Mouse (Mus musculus) lung, postnatal 25 days (tissue): ENCODE measurements around the gene Pla1a.
"Not testable (repeated sequence)": the region's sequence is repeated elsewhere in the genome, so short reads cannot be mapped to it uniquely, and the experiment has no call there.

Source experiments
- DNase-seq: peaks from one replicate; pipeline ENCODE4 v3.0.0; 2022; ENCODE audit warnings: low spot score

The Pla1a gene

DNA sequence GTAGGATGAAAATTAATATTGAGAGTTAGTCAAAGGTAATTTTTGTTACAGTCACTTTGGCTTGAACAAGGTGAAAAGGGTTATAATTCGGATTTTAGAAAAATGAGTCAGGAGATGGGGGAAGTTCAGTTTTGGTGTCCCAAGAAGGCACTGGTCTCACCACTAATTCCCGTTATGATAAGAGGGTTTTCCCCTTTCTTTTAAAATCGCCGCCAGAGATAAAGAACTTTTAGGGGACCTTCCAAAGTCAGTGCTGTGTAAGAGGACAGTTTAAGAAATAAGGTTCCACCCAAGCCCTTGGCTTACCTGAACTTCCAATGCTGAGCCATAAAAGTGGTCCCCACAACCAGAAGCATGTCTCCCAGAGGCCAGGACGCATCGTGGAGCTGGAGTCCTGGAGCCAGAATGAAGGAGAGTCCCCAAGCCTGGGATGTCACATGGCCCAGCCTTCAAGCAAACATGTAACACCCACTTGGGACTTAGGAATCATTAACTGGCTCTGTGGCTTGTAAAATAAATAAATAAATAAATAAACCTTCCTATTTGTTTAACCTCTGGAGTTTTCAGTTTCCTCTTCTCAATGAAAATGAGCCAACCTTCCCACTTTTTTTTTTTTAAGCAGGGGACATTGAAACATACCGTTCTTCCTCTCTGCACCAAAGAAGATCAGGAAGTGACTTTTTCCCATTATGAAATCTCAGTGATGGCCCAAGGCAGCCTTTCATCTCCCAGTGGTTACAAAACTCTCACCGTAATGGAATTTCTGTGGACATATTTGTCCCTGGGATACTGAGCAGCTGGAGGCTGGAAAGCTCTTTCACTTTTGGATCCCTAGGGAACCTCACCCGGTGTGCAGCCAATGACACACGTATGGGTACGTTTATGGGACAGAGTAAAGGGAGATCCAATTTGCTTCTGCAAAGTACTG, at the start of gene Pla1a:
TSS of gene Pla1a (minus strand) at position 648 of the 928 bp plus-strand sequence.
- peak; percentile 34 for DNase-seq

DNA sequence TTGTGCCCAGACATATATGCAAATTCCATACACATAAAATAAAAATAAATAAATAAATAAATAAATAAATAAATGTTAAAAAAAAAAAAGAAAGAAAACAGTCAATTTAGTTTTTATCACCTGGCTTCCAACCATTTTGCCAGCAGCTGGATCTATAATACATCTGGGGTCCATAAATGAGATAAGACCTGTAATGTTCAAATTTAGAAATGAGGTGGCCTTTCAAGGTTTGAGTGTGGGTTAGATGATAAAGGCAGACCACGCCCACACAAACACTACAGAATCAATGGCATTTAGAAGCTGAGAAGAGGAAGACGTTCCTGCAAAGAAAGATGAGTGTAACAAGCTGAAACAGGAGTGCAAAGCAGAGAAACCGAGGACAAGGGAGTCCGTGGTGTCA, 48.4 kb upstream of the Pla1a start:
- DNase-seq, result no peak

DNA sequence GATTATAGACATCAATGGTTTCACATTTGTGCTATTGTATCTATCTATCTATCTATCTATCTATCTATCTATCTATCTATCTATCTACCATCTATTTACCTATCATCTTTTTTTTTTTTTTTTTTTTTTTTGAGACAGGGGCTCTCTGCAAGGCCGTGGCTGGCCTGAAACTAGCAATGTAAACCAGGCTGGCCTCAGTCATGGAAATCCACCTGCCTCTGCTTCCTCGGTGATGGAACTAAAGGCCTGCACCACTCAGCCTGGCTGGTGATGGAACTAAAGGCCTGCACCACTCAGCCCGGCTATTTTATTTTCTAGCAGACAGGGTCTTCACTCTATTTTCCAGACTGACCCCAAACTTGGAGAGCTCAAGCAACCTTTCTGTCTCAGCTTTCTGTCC, 45.4 kb upstream of the Pla1a start:
- DNase-seq, result no peak

DNA sequence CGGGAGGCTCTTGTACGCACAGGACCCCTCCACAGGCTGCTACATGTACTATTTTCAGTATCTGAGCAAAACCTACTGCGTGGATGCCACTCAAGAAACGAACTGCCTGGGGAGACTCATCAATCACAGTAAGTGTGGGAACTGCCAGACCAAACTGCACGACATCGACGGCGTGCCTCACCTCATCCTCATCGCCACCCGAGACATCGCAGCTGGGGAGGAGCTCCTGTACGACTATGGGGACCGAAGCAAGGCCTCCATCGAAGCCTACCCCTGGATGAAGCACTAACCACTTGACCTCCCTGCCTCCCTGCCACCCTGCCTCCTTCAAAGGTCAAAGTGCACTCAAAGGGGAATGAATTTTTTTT, 44.3 kb upstream of the Pla1a start:
- not testable (repeated sequence) for DNase-seq

DNA sequence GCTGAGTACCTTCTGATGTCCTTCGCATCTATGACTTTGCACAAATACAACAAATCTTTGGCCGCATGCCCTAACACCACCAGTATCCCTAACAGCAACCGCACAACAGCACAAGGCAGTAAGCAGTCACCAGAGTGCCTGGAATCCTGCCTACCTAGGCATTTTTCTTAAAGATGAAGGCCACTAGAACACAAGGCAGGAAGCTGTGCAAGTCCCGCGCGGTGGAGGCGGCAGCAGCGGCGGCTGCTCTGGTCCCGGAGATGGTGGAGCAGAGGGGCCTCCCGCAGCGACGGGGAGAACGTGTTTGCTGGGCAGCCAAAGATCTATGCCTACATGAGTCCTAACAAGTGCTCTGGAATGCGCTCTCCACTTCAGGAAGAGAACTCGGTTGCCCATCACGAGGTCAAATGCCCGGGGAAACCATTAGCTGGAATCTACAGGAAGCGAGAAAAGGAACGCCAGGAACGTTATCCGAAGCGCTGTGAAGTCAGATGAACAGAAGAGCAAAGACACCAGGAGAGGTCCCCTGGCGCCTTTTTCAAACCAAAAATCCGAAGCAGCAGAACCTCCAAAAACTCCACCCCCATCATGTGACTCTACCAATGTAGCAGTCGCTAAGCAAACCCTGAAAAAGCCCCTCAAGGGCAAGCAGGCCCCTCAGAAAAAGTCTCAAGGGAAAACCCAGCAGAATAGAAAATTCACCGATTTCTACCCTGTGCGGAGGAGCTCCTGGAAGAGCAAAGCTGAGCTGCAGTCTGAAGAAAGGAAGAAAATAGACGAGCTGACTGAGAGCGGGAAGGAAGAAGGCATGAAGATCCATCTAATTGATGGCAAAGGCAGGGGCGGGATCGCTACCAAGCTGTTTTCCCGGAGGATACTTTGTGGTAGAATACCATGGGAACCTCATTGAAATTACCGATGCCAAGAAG, 43.6 kb upstream of the Pla1a start:
- DNase-seq, result peak; percentile 31

DNA sequence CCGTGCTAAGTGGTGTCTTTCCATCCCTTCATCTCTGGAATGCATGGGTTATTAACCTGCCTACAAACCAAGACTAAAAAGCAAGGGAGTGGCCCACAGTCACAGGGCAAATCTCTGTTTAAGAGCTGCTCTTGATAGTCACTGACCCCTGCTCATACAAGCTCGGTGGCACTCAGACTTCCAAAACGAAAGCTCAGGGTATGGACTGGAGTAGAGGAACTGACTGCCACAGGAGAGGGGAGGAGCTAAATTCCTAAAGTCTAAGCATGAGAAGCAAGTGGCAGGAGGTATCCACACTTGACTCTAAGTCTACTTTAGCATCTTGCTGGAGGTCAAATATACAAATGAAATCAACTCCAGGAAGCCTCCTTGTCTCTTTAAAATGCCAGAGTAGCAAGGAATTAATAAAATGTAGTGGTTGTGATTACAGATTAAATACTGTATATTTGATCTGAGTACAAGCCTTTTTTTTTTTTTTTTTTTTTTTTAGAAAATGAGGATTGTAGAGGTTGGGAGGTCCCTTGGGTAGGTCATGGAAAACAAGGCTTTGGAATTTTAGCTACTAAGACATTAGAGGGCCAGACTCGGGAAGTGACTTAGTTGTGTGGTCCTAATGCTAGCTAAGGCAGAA, 42.9 kb upstream of the Pla1a start:
- DNase-seq, result no peak

DNA sequence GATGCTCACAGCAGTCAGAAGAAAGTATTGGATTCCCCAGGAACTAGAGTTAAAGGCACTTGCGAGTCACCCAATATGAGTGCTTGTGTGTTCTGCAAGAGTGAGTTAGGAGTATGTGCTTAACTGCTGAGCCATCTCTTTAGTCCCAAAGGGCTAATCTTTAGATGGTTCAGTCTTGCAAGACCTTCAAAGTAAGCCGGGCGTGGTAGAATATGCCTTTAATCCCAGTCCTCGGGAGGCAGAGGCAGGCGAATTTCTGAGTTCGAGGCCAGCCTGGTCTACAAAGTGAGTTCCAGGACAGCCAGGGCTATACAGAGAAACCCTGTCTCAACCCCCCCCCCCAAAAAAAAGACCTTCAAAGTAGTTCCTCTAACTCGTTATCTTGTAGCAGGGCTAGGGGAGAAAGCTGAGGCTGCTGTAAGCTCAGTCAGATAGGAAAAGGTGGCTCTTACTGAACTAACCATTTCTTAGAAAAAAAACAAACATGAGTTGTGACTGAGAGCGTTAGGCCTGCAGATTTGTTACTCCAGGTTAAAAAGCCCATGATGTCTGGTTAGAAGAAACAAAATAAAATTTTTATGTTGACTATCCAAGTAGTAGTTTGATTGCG, 41.8 kb upstream of the Pla1a start:
- no peak for DNase-seq

DNA sequence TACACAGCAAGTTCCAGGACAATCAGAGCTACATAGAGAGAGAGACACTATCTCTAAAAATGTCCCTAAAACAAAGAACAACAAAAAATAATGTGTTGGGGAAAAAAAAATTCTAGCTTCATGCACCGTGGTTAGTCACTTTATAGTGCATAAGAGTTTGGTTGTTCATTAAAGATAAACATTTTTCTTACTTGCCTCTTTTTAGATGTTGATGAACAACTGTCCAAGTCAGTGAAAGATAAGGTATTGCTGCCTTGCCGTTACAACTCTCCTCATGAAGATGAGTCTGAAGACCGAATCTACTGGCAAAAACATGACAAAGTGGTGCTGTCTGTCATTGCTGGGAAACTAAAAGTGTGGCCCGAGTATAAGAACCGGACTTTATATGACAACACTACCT, 40.7 kb upstream of the Pla1a start:
- DNase-seq, result no peak

DNA sequence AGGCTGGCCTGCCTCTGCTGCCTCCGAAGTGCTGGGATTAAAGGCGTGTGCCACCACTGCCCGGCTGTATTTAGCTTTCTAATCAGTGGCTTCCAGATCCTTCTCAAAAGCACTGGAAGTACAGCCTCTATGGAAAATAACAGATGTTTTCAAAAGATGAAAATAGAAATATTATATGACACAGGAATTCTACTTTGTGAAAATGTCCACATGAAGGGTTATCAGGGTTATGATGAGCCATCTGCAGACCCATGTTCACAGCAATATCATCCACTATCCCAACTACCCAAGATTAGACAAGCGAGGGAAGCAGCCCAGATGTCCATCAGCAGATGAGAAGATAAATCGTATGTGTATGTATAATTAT, 39.5 kb upstream of the Pla1a start:
- no peak for DNase-seq

DNA sequence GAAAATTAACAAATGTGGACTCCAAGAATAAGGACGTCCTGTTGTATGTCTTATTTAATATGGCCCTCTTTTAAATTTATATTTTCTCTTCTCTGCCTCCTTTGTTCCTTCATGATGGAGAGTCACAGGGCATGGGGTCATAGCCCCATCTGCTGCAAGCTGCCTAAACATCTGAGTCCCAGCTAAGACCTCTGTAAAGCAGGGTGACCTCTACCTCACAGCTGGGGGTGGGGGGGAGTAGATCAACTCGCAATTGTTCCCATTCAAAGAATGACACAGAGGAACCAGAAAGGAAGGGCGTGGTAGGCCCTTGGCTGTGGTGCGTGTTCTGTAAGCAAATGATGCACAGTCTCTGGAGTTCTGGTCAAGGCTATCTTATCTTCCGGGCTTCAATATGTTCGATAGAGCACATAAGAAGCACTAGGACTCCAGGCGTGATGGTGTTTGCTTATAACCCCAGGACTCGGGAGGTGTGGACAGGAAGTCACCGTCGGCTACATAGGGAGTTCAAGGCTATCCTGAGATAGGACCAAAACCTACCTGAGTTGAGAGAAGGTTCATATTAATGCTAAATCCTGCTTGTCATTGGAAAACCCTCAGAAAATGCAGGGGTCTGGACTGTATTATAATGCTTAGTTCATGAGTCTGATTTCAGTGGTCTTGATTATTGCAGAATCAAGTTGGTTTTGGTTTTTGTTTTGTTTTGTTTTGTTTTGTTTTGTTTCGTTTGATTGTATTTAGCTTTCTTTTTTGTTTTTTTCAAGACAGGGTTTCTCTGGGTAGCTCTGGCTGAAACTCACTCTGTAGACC, 39.0 kb upstream of the Pla1a start:
- no peak for DNase-seq

DNA sequence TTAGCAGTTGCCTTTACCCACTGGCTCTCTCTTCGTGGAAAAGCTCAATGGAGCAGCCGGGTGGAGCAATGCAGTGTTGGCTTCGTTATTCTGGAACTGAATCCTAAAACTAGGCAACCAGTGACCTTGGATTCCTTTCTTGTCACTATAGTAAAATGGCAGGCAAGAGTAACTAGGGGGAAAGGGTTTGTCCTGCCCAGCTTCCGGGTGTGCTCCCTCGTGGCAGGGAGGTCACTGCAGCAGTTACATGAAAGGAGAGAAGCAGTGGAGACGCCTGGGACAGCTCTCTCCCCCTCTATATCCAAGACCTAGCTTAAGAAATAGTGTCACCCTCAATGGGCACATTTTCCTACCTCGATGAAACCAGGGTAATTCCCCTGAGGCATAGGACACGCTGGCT, 36.5 kb upstream of the Pla1a start:
- no peak for DNase-seq

DNA sequence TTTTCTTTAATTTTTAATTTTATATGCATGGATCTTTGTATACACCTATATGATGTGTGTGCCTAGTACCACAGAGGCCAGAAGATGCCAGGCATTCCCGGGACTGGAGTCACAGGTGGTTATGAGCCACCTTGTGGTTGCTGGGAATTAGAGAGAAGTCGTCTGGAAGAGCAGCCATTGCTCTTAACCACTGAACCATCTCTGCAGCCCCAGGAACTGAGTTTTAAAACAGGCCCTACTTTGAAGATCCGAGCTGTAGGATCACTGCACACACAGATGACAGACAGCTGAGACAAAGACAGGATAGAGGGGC, 35.7 kb upstream of the Pla1a start:
- DNase-seq, result no peak

DNA sequence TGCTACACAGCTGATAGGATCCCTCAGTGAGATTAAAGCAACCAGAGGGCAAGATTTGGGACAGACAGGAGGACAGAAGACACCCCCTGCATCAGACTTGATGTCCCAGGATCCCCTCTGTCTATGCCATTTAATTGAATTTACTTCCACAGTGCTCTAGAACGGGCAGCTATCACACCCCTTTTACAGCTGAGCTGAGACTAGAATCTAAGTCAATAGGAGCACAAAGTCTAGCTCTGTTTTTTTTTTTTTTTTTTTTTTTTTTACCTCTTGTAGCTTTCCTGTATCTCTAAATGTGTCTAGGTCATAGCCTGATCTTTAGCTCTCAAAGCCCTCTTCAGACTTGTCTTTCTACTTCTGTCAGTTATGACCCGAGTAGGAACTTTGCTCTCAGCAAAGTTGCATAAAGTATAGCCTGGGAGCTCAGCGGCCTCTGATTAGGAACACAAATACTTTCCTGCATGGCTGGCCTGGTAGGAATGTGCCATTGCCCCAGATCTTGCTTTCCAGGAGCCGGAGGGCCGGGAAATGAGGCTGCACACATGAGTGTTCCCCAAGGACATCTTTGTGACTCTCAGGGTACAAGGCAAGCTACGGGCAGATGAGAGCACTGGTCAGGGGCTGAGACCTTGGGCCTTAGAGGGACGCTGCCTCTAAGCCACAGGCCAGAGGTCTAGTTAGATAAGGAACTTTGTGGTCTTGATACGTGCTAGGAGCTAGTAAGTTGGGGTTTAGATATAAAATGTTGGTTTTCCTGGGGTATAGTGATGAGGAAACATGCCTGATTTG, 35.2 kb upstream of the Pla1a start:
- DNase-seq, result no peak

DNA sequence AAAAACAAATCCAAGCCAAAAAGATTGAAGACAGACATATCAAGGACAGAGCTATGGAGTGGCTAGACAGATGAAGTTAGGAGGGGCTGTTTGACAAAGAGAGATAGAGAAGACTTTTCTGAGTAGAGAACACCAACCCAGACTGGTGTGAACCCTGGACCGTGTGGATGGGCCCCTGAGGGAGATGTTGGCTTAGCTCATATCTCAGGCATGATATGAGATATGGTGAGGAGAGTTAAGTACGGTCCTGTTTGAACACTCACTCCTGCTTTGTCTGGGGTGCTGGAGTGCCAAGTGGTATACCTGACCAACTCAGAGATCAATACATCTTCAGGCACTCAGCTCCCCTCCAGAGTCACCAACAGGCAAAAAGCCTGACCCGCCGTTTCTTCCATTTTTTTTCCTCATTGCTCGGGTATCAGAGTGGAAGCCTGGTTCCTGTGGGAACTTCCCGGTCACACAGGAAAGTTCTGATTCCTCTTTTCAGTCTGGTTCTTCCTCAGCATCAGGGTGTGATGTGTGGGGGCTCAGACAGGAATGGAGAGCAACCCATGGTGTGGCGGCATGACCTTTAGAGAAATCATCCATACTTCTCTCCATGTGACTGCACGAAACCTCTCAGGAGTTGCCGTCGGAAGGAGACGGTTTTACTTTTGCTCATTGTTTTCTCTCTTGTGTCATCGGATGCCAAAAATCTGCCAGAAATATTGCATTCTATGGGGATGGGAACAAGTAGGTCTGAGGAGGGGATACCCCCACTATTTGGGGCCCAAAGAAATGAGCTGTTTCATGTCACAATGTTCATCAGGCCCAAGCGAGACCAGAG, 34.4 kb upstream of the Pla1a start:
- no peak for DNase-seq

DNA sequence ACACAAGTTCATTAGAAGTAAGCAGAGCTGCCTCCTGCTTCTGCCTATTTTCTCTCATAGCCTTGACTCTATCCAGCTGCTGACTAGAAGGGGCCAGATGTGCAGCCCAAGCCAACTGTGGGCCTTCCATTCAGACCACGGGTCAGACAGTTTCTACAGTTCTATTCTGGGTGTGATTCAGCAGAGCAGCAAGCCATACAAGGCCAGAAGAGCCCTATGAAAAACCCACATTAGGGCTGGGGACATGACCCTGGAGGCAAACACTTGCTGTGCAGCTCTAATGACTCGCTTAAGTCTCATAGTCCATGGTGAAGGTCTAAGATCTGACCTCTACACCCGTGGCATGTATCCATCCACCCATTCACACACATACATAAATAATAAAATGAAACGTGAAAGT, 33.1 kb upstream of the Pla1a start:
- no peak for DNase-seq

DNA sequence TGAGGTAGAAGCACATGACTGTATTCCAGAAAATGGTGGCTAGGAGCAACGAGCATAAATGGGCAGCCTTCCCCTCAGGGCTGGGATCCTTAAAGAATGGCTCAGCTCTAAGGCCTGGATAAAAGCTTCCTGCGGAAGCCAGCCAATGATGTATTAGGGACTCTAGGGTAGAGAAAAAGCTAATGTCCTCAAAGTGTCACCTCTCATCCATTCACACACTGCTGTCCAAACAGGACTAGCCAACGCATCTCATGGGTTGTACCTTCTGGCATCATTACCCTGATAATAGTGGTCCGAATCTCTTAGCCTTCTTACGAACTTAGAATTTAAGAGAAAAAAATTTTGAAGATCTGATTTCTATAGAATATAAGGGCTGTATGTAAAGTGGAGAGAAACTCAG, 30.4 kb upstream of the Pla1a start:
- DNase-seq, result no peak

DNA sequence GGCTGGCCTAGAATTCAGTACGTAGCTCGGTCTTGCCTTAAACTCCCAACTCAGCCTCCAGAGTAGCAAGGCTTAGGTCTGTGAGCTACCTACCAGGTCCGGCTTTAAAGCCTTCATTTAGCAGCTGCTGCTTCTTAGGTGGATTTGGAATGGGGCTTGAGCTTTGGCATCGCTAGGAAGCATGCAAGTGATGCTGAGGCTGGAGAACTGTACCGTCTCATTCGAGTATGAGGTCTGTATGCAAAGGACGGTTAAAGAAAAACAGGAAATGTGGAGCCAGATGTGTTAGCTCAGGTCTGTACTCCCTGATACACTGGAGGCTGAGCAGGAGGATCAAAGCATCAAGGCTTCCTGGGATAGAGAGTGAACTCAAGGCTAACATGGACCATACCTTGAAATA, 29.2 kb upstream of the Pla1a start:
- no peak for DNase-seq

DNA sequence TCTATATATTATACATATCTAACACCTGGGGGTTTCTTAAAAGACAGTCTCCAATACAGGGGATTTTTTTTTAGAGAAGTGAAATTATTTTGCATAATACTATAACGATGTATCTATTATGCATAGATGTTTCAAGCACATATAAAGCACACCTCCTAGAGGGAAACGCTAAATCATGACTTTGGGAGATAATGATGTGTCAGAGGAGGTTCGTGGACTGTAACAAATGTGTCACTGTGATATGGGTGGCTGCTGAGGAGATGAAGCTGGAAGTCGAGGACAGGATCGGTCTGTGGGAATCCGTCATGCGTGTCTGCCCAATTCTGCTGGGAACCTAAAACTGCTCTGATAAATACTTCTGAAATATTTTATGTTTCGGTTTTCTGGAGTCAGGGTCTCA, 28.8 kb upstream of the Pla1a start:
- DNase-seq, result no peak

DNA sequence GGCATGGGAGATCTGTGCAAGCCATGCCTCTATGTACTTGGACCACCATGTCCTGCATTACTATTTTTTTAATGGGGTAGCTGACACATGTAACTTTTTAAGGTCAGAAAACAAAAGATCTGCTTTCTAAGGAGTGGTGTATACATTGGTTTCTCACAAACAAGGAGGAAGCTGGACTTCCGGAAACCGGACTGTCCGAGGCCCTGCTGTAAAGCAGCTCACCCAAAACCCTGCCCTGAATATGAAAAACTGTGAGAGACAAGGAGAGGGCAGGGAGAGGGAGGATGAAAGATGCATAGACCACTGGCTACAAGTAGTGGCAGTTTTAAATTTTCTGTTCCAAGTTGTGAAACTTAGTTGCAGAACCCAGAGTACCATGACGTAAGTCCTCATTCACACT, 27.0 kb upstream of the Pla1a start:
- no peak for DNase-seq
